Mouse (Mus musculus): ENCODE results near the gene Mtln.

Gene Mtln

GRCm38 (mm10) chr2:127791919-127792603 is at the start of gene Mtln:
Mtln (minus strand) TSS chr2:127792488.
- peak; percentile 82 for DNase-seq (ENCODE audit: low spot score)

- DNase-seq (ENCODE audit: low spot score), result no peak
These were observed 49.1 kb upstream of the Mtln start for GRCm38 (mm10) chr2:127841402-127841801.

GRCm38 (mm10) chr2:127839425-127839824 is 47.1 kb upstream of the Mtln start:
- DNase-seq (ENCODE audit: low spot score), result no peak

- no peak for DNase-seq (ENCODE audit: low spot score)
These were observed 46.3 kb upstream of the Mtln start, which contains the start of gene Acoxl for GRCm38 (mm10) chr2:127838576-127838975. Acoxl (plus strand) TSS chr2:127838876.

- DNase-seq (ENCODE audit: low spot score), result no peak
These were observed 40.5 kb upstream of the Mtln start for GRCm38 (mm10) chr2:127832833-127833190.

GRCm38 (mm10) chr2:127832103-127832832 is 40.0 kb upstream of the Mtln start:
- DNase-seq (ENCODE audit: low spot score), result no peak

- peak; percentile 87 for DNase-seq (ENCODE audit: low spot score)
These were observed 39.3 kb upstream of the Mtln start, which contains the start of gene Bub1 for GRCm38 (mm10) chr2:127831401-127832102. Bub1 (minus strand) TSS chr2:127831865.

GRCm38 (mm10) chr2:127789651-127790270 is 2.5 kb downstream of the Mtln start:
- DNase-seq (ENCODE audit: low spot score), result no peak

GRCm38 (mm10) chr2:127789138-127789537 is 3.1 kb downstream of the Mtln start:
- no peak for DNase-seq (ENCODE audit: low spot score)

- DNase-seq (ENCODE audit: low spot score), result peak; percentile 61
These were observed 3.7 kb downstream of the Mtln start, which contains the start of gene Nphp1 for GRCm38 (mm10) chr2:127788440-127789116. Nphp1 (minus strand) TSS chr2:127788897.

GRCm38 (mm10) chr2:127787226-127787625 is 5.1 kb downstream of the Mtln start:
- no peak for DNase-seq (ENCODE audit: low spot score)

- no peak for DNase-seq (ENCODE audit: low spot score)
These were observed 13.8 kb downstream of the Mtln start for GRCm38 (mm10) chr2:127778451-127778850.

GRCm38 (mm10) chr2:127775013-127775412 is 17.3 kb downstream of the Mtln start:
- DNase-seq (ENCODE audit: low spot score), result no peak

GRCm38 (mm10) chr2:127774578-127774941 is 17.7 kb downstream of the Mtln start:
- DNase-seq (ENCODE audit: low spot score), result no peak

- no peak for DNase-seq (ENCODE audit: low spot score)
These were observed 18.2 kb downstream of the Mtln start for GRCm38 (mm10) chr2:127773938-127774577.

GRCm38 (mm10) chr2:127761587-127761986 is 30.7 kb downstream of the Mtln start:
- no peak for DNase-seq (ENCODE audit: low spot score)

GRCm38 (mm10) chr2:127760429-127761000 is 31.8 kb downstream of the Mtln start:
- no peak for DNase-seq (ENCODE audit: low spot score)

GRCm38 (mm10) chr2:127760014-127760413 is 32.3 kb downstream of the Mtln start:
- no peak for DNase-seq (ENCODE audit: low spot score)

GRCm38 (mm10) chr2:127759157-127759880 is 33.0 kb downstream of the Mtln start:
- no peak for DNase-seq (ENCODE audit: low spot score)

- DNase-seq (ENCODE audit: low spot score), result peak; percentile 29
These were observed 35.1 kb downstream of the Mtln start for GRCm38 (mm10) chr2:127757171-127757570.

Data from left cerebral cortex, adult 11 months (tissue).